Mouse (Mus musculus): ENCODE measurements at regions not wholly inside any gene's neighbourhood (a gene's known extent, or its start where the extent isn't known, plus 50 kb on each side); places are given as distances from the start of the nearest gene placed in this dataset.

- peak; percentile 24 for DNase-seq (ENCODE audit: low spot score)
Measured at GRCm38 (mm10) chr14:45714311-45714710, 56.4 kb upstream of the Ddhd1 start.

GRCm38 (mm10) chr14:45714786-45715185 lies 56.8 kb upstream of the Ddhd1 start:
- DNase-seq (ENCODE audit: low spot score): no peak

GRCm38 (mm10) chr14:45716100-45716499 lies 58.2 kb upstream of the Ddhd1 start:
- DNase-seq (ENCODE audit: low spot score): no peak

- no peak for DNase-seq (ENCODE audit: low spot score)
Measured at GRCm38 (mm10) chr14:45722887-45723286, 64.9 kb upstream of the Ddhd1 start.

- no peak for DNase-seq (ENCODE audit: low spot score)
Measured at GRCm38 (mm10) chr14:45724341-45724740, 66.4 kb upstream of the Ddhd1 start.

- no peak for DNase-seq (ENCODE audit: low spot score)
Measured at GRCm38 (mm10) chr14:45734530-45735410, 76.8 kb upstream of the Ddhd1 start.

- no peak for DNase-seq (ENCODE audit: low spot score)
Measured at GRCm38 (mm10) chr14:45737966-45738365, 80.0 kb upstream of the Ddhd1 start.

- no peak for DNase-seq (ENCODE audit: low spot score)
Measured at GRCm38 (mm10) chr14:45739638-45740037, 81.7 kb upstream of the Ddhd1 start.

GRCm38 (mm10) chr14:45740662-45741061 lies 82.7 kb upstream of the Ddhd1 start:
- DNase-seq (ENCODE audit: low spot score): no peak

GRCm38 (mm10) chr14:45746176-45746575 lies 88.2 kb upstream of the Ddhd1 start:
- DNase-seq (ENCODE audit: low spot score): no peak

GRCm38 (mm10) chr14:45757376-45757775 lies 99.4 kb upstream of the Ddhd1 start:
- no peak for DNase-seq (ENCODE audit: low spot score)

- DNase-seq (ENCODE audit: low spot score): no peak
Measured at GRCm38 (mm10) chr14:45760890-45761680, 103.1 kb upstream of the Ddhd1 start.

- DNase-seq (ENCODE audit: low spot score): no peak
Measured at GRCm38 (mm10) chr14:45764231-45764630, 106.3 kb upstream of the Ddhd1 start.

GRCm38 (mm10) chr14:45766582-45766981 lies 108.6 kb upstream of the Ddhd1 start:
- DNase-seq (ENCODE audit: low spot score): no peak

- peak; percentile 64 for DNase-seq (ENCODE audit: low spot score)
Measured at GRCm38 (mm10) chr14:45772665-45773277, 114.8 kb upstream of the Ddhd1 start.

- DNase-seq (ENCODE audit: low spot score): no peak
Measured at GRCm38 (mm10) chr14:45773326-45773725, 115.4 kb upstream of the Ddhd1 start.

- no peak for DNase-seq (ENCODE audit: low spot score)
Measured at GRCm38 (mm10) chr14:45781850-45782249, 123.9 kb upstream of the Ddhd1 start.

- DNase-seq (ENCODE audit: low spot score): no peak
Measured at GRCm38 (mm10) chr14:45794980-45795379, 137.0 kb upstream of the Ddhd1 start.

GRCm38 (mm10) chr14:45796665-45797319 lies 138.8 kb upstream of the Ddhd1 start:
- DNase-seq (ENCODE audit: low spot score): peak; percentile 29

- no peak for DNase-seq (ENCODE audit: low spot score)
Measured at GRCm38 (mm10) chr14:45797320-45797696, 139.4 kb upstream of the Ddhd1 start.

GRCm38 (mm10) chr14:45799286-45799685 lies 141.3 kb upstream of the Ddhd1 start:
- no peak for DNase-seq (ENCODE audit: low spot score)

GRCm38 (mm10) chr14:45805950-45806349 lies 148.0 kb upstream of the Ddhd1 start:
- DNase-seq (ENCODE audit: low spot score): no peak

Measured in urinary bladder, postnatal 14 days (tissue).